Mouse (Mus musculus) MEL (cell line): ENCODE measurements around the gene Gm26920. TPM values are rescaled to one million over a fixed set of nuclear protein-coding genes. Genes with fewer than 3 reads are reported as not detected.

Experiments
- DNase-seq: peaks from one replicate; pipeline ENCODE4 v3.0.0; 2011; ENCODE audit warnings: low read depth, low spot score
- H3K27ac ChIP-seq: 2 replicates; pipeline ENCODE4 v1.5.1; 2012; ENCODE audit warnings: low read depth, mild to moderate bottlenecking, control low read depth, low read length, moderate library complexity; ENCODE audit not compliant: control insufficient read depth
- H3K27me3 ChIP-seq, 2 experiments: fragments of 150-350 bp in 1 of 2; sonication (generic) in 1 of 2; 2 replicates each; pipeline ENCODE4 v1.6.1; 2012; ENCODE audit warnings: low read length in 2 of 2, mild to moderate bottlenecking in 2 of 2, improper control_type of control experiment in 1 of 2, moderate library complexity in 1 of 2; ENCODE audit not compliant: insufficient read depth in 2 of 2, control insufficient read depth in 1 of 2
- H3K36me3 ChIP-seq, 2 experiments: 2 replicates each; pipeline ENCODE4 v1.6.1; 2012 to 2014; ENCODE audit warnings: low read length in 2 of 2, improper control_type of control experiment in 1 of 2, inconsistent platforms in 1 of 2, mild to moderate bottlenecking in 1 of 2; ENCODE audit not compliant: insufficient read depth in 2 of 2, control insufficient read depth in 1 of 2
- H3K4me1 ChIP-seq, 2 experiments: fragments of 150-350 bp in 1 of 2; sonication (generic) in 1 of 2; 2 replicates each; pipeline ENCODE4 v1.6.1; 2012; ENCODE audit warnings: low read length in 2 of 2, improper control_type of control experiment in 1 of 2, mild to moderate bottlenecking in 1 of 2; ENCODE audit not compliant: insufficient read depth in 2 of 2, control insufficient read depth in 1 of 2
- H3K4me3 ChIP-seq, 2 experiments: fragments of 150-350 bp in 1 of 2; sonication (generic) in 1 of 2; 2 replicates each; pipeline ENCODE4 v1.5.1; 2012; ENCODE audit warnings: low read depth in 2 of 2, low read length in 2 of 2, mild to moderate bottlenecking in 2 of 2, moderate library complexity in 2 of 2, control low read depth in 1 of 2, improper control_type of control experiment in 1 of 2; ENCODE audit not compliant: control insufficient read depth in 1 of 2, insufficient read depth in 1 of 2
- H3K79me2 ChIP-seq: 2 replicates; pipeline ENCODE4 v1.6.1; 2012; ENCODE audit warnings: mild to moderate bottlenecking, low read length, moderate library complexity; ENCODE audit not compliant: control insufficient read depth, poor library complexity, insufficient read depth
- H3K9ac ChIP-seq: 2 replicates; pipeline ENCODE4 v1.6.1; 2012; ENCODE audit warnings: low read depth, mild to moderate bottlenecking, control low read depth, low read length, moderate library complexity; ENCODE audit not compliant: control insufficient read depth, poor library complexity, severe bottlenecking
- H3K9me3 ChIP-seq: fragments of 150-350 bp; sonication (generic); replicated peaks from 2 replicates; pipeline ENCODE4 v1.6.1; 2012; ENCODE audit warnings: mild to moderate bottlenecking, low read length, improper control_type of control experiment, moderate library complexity; ENCODE audit not compliant: insufficient read depth
- CTCF ChIP-seq, 3 experiments: IDR thresholded peaks in 2 of 3; conservative IDR thresholded peaks in 1 of 3; 2 replicates each; pipeline ENCODE4 v1.5.1; 2011 to 2012; ENCODE audit warnings: low read length in 3 of 3, low read depth in 2 of 3, mild to moderate bottlenecking in 2 of 3, improper control_type of control experiment in 1 of 3, inconsistent platforms in 1 of 3, mixed read lengths in 1 of 3, moderate library complexity in 1 of 3; ENCODE audit not compliant: control insufficient read depth in 1 of 3, insufficient read depth in 1 of 3, poor library complexity in 1 of 3, severe bottlenecking in 1 of 3
- ELF1 ChIP-seq: IDR thresholded peaks from 2 replicates; pipeline ENCODE4 v1.6.1; 2014; ENCODE audit warnings: low read depth, mild to moderate bottlenecking, inconsistent platforms, low read length, improper control_type of control experiment, moderate library complexity
- ETS1 ChIP-seq: IDR thresholded peaks from 2 replicates; pipeline ENCODE4 v1.6.1; 2012; ENCODE audit warnings: low read depth, mild to moderate bottlenecking, inconsistent platforms, low read length, improper control_type of control experiment, moderate library complexity
- GABPA ChIP-seq: IDR thresholded peaks from 2 replicates; pipeline ENCODE4 v1.6.1; 2012; ENCODE audit warnings: low read depth, mild to moderate bottlenecking, inconsistent platforms, low read length, improper control_type of control experiment, moderate library complexity
- HCFC1 ChIP-seq: IDR thresholded peaks from 2 replicates; pipeline ENCODE4 v1.6.1; 2012; ENCODE audit warnings: low read depth, mild to moderate bottlenecking, inconsistent platforms, low read length, improper control_type of control experiment, moderate library complexity
- KAT2A ChIP-seq: conservative IDR thresholded peaks from 2 replicates; pipeline ENCODE4 v1.6.1; 2012; ENCODE audit warnings: low read depth, low read length, improper control_type of control experiment, inconsistent platforms
- MEF2A ChIP-seq: IDR thresholded peaks from 2 replicates; pipeline ENCODE4 v1.6.1; 2014; ENCODE audit warnings: low read depth, mild to moderate bottlenecking, inconsistent platforms, low read length, improper control_type of control experiment; ENCODE audit not compliant: poor library complexity, insufficient replicate concordance, severe bottlenecking; ENCODE audit errors: extremely low read depth
- POLR2A ChIP-seq, 2 experiments: IDR thresholded peaks; 2 replicates each; pipeline ENCODE4 v1.6.1; 2011 to 2012; ENCODE audit warnings: low read length in 2 of 2, mild to moderate bottlenecking in 2 of 2, control low read depth in 1 of 2, improper control_type of control experiment in 1 of 2, low read depth in 1 of 2, moderate library complexity in 1 of 2; ENCODE audit not compliant: control insufficient read depth in 1 of 2, insufficient read depth in 1 of 2, poor library complexity in 1 of 2
- POLR2AphosphoS2 ChIP-seq: IDR thresholded peaks from 2 replicates; pipeline ENCODE4 v1.6.1; 2011; ENCODE audit warnings: low read length, improper control_type of control experiment
- RAD21 ChIP-seq: IDR thresholded peaks from 2 replicates; pipeline ENCODE4 v1.6.1; 2011; ENCODE audit warnings: mild to moderate bottlenecking, low read depth, low read length, improper control_type of control experiment
- SMC3 ChIP-seq: IDR thresholded peaks from 2 replicates; pipeline ENCODE4 v1.6.1; 2011; ENCODE audit warnings: low read depth, low read length, improper control_type of control experiment
- TBP ChIP-seq: IDR thresholded peaks from 2 replicates; pipeline ENCODE4 v1.8.0; 2011; ENCODE audit warnings: low read depth, low read length, improper control_type of control experiment
- TCF12 ChIP-seq: IDR thresholded peaks from 2 replicates; pipeline ENCODE4 v1.6.1; 2014; ENCODE audit warnings: low read depth, mild to moderate bottlenecking, inconsistent platforms, low read length, improper control_type of control experiment, moderate library complexity
- ZC3H11A ChIP-seq: IDR thresholded peaks from 2 replicates; pipeline ENCODE4 v1.6.1; 2012; ENCODE audit warnings: low read depth, mild to moderate bottlenecking, inconsistent platforms, low read length, improper control_type of control experiment
- ZKSCAN1 ChIP-seq: IDR thresholded peaks from 2 replicates; pipeline ENCODE4 v1.6.1; 2012; ENCODE audit warnings: low read depth, mild to moderate bottlenecking, inconsistent platforms, low read length, improper control_type of control experiment, moderate library complexity
- polyA plus RNA-seq, 2 experiments: library from polyadenylated mRNA; stranded (reverse) in 1 of 2; unstranded in 1 of 2; fragments of >175 nt in 1 of 2; fragments of >200 nt in 1 of 2; gene quantifications; 2 replicates each; pipeline versions ENCODE4 v1.2.1 to v1.2.4; 2012; ENCODE audit warnings: low replicate concordance in 2 of 2, low read depth in 1 of 2; ENCODE audit not compliant: insufficient read length in 2 of 2, insufficient read depth in 1 of 2, missing spikeins in 1 of 2
- total RNA-seq: library from RNA; depleted of rRNA; stranded (reverse); fragments of 300-350 nt; gene quantifications from 2 replicates; pipeline ENCODE4 v1.2.3, GENCODE M21; 2012

Gm26920 gene
- total and polyA plus RNA-seq, 3 experiments, result 0.62 TPM; not detected in 2

- Histone ChIP-seq H3K79me2 (no peaks in the 10 kb centered on the region), H3K27me3 (no peaks in the 10 kb centered on the region), H3K9me3 (no peaks in the 10 kb centered on the region), H3K36me3 (no peaks in the 10 kb centered on the region; a peak in 1 of 4 replicates), H3K4me3 (no peak overlapping the region), H3K4me1 (no peaks in the 10 kb centered on the region), H3K27ac (no peak overlapping the region), H3K9ac (no peak overlapping the region)
- DNase-seq, result peak; percentile 62
- TF ChIP-seq SMC3 (peak; percentile 39), ZKSCAN1 (no peak), RAD21 (peak; percentile 46), CTCF (IDR thresholded peaks at IDR 0.05 in 2 of 3, conservative IDR thresholded peaks at IDR 0.05 in 1 of 3; ENCODE audit: control insufficient read depth in 1 of 3, insufficient read depth in 1 of 3, low read depth in 2 of 3, low read length in 3 of 3, poor library complexity in 1 of 3, severe bottlenecking in 1 of 3) (peak in 2 of 3 experiments; percentile 45 to 49; a peak in 3 of 6 replicates), TBP (no peak)
Observed at GRCm38 (mm10) chr7:30012956-30013363, 77.2 kb downstream of the Gm26920 start.

- Histone ChIP-seq H3K9ac (no peak overlapping the region), H3K4me1 (no peaks in the 10 kb centered on the region), H3K36me3 (no peaks in the 10 kb centered on the region; a peak in 1 of 4 replicates), H3K79me2 (no peaks in the 10 kb centered on the region), H3K4me3 (no peak overlapping the region), H3K9me3 (no peaks in the 10 kb centered on the region), H3K27ac (no peak overlapping the region), H3K27me3 (no peaks in the 10 kb centered on the region)
- no peak for DNase-seq
- no peak for TF ChIP-seq ELF1
- TF ChIP-seq KAT2A, result no peak
- TF ChIP-seq MEF2A, result no peak
- TF ChIP-seq GABPA, result no peak
- TF ChIP-seq HCFC1, result no peak
- TF ChIP-seq ZC3H11A, result no peak
- TF ChIP-seq POLR2AphosphoS2, result no peak
- no peak for TF ChIP-seq TCF12
- no peak for TF ChIP-seq POLR2A (IDR thresholded peaks at IDR 0.05; ENCODE audit: control insufficient read depth in 1 of 2, insufficient read depth in 1 of 2, low read depth in 1 of 2, low read length in 2 of 2, poor library complexity in 1 of 2)
- TF ChIP-seq ETS1, result no peak
Observed at GRCm38 (mm10) chr7:30010551-30011195, 79.5 kb downstream of the Gm26920 start.
